Mouse (Mus musculus): Measurements from ENCODE around the gene Hist1h2ad. TPM values are rescaled to one million over a fixed set of nuclear protein-coding genes. Genes with fewer than 3 reads are reported as not detected.
A peak's percentile ranks its signal among the peaks of the same experiment; 100 is the strongest.
"Not testable (repeated sequence)": the region's sequence is repeated elsewhere in the genome, so short reads cannot be mapped to it uniquely, and the experiment has no call there.

Hist1h2ad gene
- total and polyA plus RNA-seq, 3 experiments, result 13.2 to 744 TPM; not detected in 1

DNA sequence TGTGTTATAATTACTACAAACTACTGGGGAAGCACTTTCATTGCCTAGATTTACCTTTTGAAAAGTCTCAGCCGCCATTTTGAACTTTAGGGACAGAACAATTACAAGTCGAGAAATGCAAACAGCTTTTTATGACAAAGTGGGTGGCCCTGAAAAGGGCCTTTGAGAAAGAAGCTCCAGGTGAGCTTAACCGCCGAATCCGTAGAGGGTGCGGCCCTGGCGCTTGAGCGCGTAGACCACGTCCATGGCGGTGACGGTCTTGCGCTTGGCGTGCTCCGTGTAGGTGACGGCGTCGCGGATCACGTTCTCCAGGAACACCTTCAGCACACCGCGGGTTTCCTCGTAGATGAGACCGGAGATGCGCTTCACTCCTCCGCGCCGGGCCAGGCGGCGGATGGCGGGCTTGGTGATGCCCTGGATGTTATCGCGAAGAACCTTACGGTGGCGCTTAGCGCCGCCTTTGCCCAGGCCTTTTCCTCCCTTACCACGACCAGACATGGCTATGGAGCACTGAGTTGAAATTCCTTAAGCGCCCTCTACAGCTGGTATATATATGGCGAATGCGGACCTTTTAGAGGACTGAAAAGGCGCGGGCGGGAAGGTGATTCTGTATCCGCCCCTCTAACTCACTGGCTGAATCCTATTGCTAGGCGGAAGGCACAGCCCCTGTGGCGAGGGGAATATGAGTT, 22.9 kb upstream of the Hist1h2ad start, which contains the start of gene Hist1h4f:
Gene Hist1h4f (minus strand): TSS at position 503 of the 689 bp plus-strand sequence.
- H3K27me3 ChIP-seq (replicated peaks); dilution Hi-C loops (cut with MboI; ENCODE audit: extremely low pct_ligation_motif_present, extremely low pct_unique_long_range_greater_than_20kb, low sequenced_read_pairs); H3K79me2 ChIP-seq (replicated peaks; ENCODE audit: control insufficient read depth, extremely low read depth, insufficient read depth, poor library complexity, severe bottlenecking); H3K9me3 ChIP-seq (replicated peaks; ENCODE audit: low read length); H3K36me3 ChIP-seq (replicated peaks in 1 of 2; ENCODE audit: control insufficient read depth in 1 of 2, insufficient read depth in 1 of 2, low read length in 1 of 2): not testable (repeated sequence)
- Histone ChIP-seq H3K27ac (ENCODE audit: insufficient read depth, low read depth) (peak within 1 kb of the TSS; percentile 98), H3K4me3 (replicated peaks in 1 of 3; ENCODE audit: low read depth in 2 of 3, low read length in 2 of 3, poor library complexity in 1 of 3) (peak within 1 kb of the TSS; percentile 29 to 55 (median 30)), H3K4me2 (ENCODE audit: insufficient read depth, low read depth, poor library complexity, severe bottlenecking) (peak within 1 kb of the TSS; percentile 84), H3K9ac (ENCODE audit: insufficient read depth, low read depth) (peak within 1 kb of the TSS; percentile 91), H3K4me1 (ENCODE audit: control insufficient read depth in 1 of 2, insufficient read depth in 2 of 2) (peaks cover 4 to 21% of the 10 kb centered on the region in 2 experiments; a peak in 3 of 4 replicates)
- peak; percentile 95 for DNase-seq (ENCODE audit: extremely low read depth)
- in situ Hi-C loops (cut with MboI; ENCODE audit: low pct_ligation_motif_present, low pct_unique_long_range_greater_than_20kb, low sequenced_read_pairs), result loop anchor here (25.0 kb wide), 1 partner anchor 1814 kb away; the partner anchor contains the start of gene Hist1h4j
- TF ChIP-seq TBP (conservative IDR thresholded peaks at IDR 0.05; ENCODE audit: low read depth, low read length) (peak; percentile 98), HCFC1 (IDR thresholded peaks at IDR 0.05; ENCODE audit: low read depth, low read length) (peak; percentile 83), E2F4 (IDR thresholded peaks at IDR 0.05; ENCODE audit: insufficient replicate concordance, low read depth, low read length) (peak; percentile 100), KAT2A (IDR thresholded peaks at IDR 0.05; ENCODE audit: insufficient replicate concordance, low read length) (peak; percentile 68; the same call in 1 of the 2 replicates), NRF1 (IDR thresholded peaks at IDR 0.05; ENCODE audit: low read depth, low read length) (peak; percentile 33; the same call in 1 of the 2 replicates), ZMIZ1 (IDR thresholded peaks at IDR 0.05; ENCODE audit: low read depth, low read length) (peak; percentile 99), IRF4 (IDR thresholded peaks at IDR 0.05; ENCODE audit: low read depth, low read length) (0 out of 2 replicates have a peak, but pooled peaks have one; percentile 39), CHD1 (IDR thresholded peaks at IDR 0.05; ENCODE audit: low read depth, low read length) (peak; percentile 61), UBTF (IDR thresholded peaks at IDR 0.05; ENCODE audit: low read depth, low read length) (peak; percentile 94), ELF1 (IDR thresholded peaks at IDR 0.05; ENCODE audit: low read depth, low read length) (peak; percentile 69; the same call in 1 of the 2 replicates), POLR2AphosphoS2 (IDR thresholded peaks at IDR 0.05; ENCODE audit: low read depth, low read length) (peak; percentile 99), MAX (IDR thresholded peaks at IDR 0.05; ENCODE audit: low read length) (peak; percentile 56; the same call in 1 of the 2 replicates), RCOR1 (conservative IDR thresholded peaks at IDR 0.05; ENCODE audit: low read depth, low read length) (peak; percentile 98), BHLHE40 (IDR thresholded peaks at IDR 0.05; ENCODE audit: low read depth, low read length) (peak; percentile 43), CTCF (conservative IDR thresholded peaks at IDR 0.05 in 1 of 2, IDR thresholded peaks at IDR 0.05 in 1 of 2; ENCODE audit: low read depth in 2 of 2, low read length in 2 of 2) (peak in 1 of 2 experiments; percentile 42; a peak in 2 of 4 replicates), NELFE (IDR thresholded peaks at IDR 0.05; ENCODE audit: low read depth, low read length) (peak; percentile 100), POLR2A (IDR thresholded peaks at IDR 0.05; ENCODE audit: low read depth, low read length) (peak; percentile 99), TCF12 (IDR thresholded peaks at IDR 0.05; ENCODE audit: low read depth, low read length) (peak; percentile 91), SIN3A (IDR thresholded peaks at IDR 0.05; ENCODE audit: low read length) (peak; percentile 56)

Measured in CH12.LX (cell line).